Comparison of ENCODE assay signal across 10 mouse cellular contexts in genomic region chr19:6331178-6331577, GRCm38 (mm10). TPM values are rescaled to one million over a fixed set of nuclear protein-coding genes. Genes with fewer than 3 reads are reported as not detected.
A peak's percentile ranks its signal among the peaks of the same experiment; 100 is the strongest.
DNase-seq lines count a peak whose midpoint lies in the region; ATAC-seq and TF ChIP-seq lines count a peak whose summit lies in the region.
"Had no signal": no experiment of that assay in that cellular context is flagged by ENCODE, and none has a peak within 500 bp of the region (broad histone marks: within the 10 kb centered on the region; RNA-seq: fewer than 3 reads in every experiment).

No protein-coding gene starts in this region.

- no peak for DNase-seq in forebrain, embryonic 10.5 days (ENCODE audit: extremely low spot score, low spot score)
- no peak for DNase-seq in forebrain, postnatal 0 days
- DNase-seq in lung, embryonic 14.5 days, result no peak
- no peak for DNase-seq in lung, postnatal 10 days
- no peak for DNase-seq in layer of hippocampus, postnatal 10 days (ENCODE audit: low spot score in 2 of 2)

- H3K36me3 ChIP-seq in forebrain, embryonic 10.5 days (replicated peaks), result no peaks in the 10 kb centered on the region
- H3K36me3 ChIP-seq in forebrain, postnatal 0 days (ENCODE audit: insufficient read depth), result no peaks in the 10 kb centered on the region
- H3K36me3 ChIP-seq in lung, embryonic 14.5 days (ENCODE audit: insufficient read depth), result no peaks in the 10 kb centered on the region
- no peaks in the 10 kb centered on the region for H3K36me3 ChIP-seq in liver, embryonic 15.5 days (replicated peaks)
- no peaks in the 10 kb centered on the region for H3K36me3 ChIP-seq in kidney, embryonic 14.5 days (ENCODE audit: control insufficient read depth, insufficient read depth, low read length)
- H3K36me3 ChIP-seq: midbrain, embryonic 12.5 days had no signal

- TF ChIP-seq CTCF in forebrain, postnatal 0 days (IDR thresholded peaks at IDR 0.05; ENCODE audit: low read depth), result no peak
- TF ChIP-seq CTCF in lung, embryonic 14.5 days (IDR thresholded peaks at IDR 0.05; ENCODE audit: low read depth), result no peak
- TF ChIP-seq CTCF in bone marrow, adult 2 months (IDR thresholded peaks at IDR 0.05; ENCODE audit: control insufficient read depth, insufficient read depth, low read length), result no peak

- H3K9me3 ChIP-seq in forebrain, embryonic 10.5 days, result no peaks in the 10 kb centered on the region
- no peaks in the 10 kb centered on the region for H3K9me3 ChIP-seq in forebrain, postnatal 0 days (ENCODE audit: low read length)
- H3K9me3 ChIP-seq in lung, embryonic 14.5 days (ENCODE audit: low read depth, low read length), result no peaks in the 10 kb centered on the region
- H3K9me3 ChIP-seq in liver, embryonic 15.5 days (replicated peaks), result no peaks in the 10 kb centered on the region
- no peaks in the 10 kb centered on the region for H3K9me3 ChIP-seq in kidney, embryonic 14.5 days (ENCODE audit: control insufficient read depth, low read length)
- H3K9me3 ChIP-seq: forebrain, embryonic 13.5 days; midbrain, embryonic 12.5 days had no signal

- TF ChIP-seq POLR2A in bone marrow, adult 2 months (IDR thresholded peaks at IDR 0.05; ENCODE audit: borderline replicate concordance, control insufficient read depth, low read depth, low read length), result no peak

- H3K4me2 ChIP-seq in forebrain, postnatal 0 days (ENCODE audit: low read depth), result no peak overlapping the region
- H3K4me2 ChIP-seq in lung, embryonic 14.5 days, result peak overlapping the region; percentile 52
- H3K4me2 ChIP-seq in liver, embryonic 15.5 days, result peak overlapping the region; percentile 60
- H3K4me2 ChIP-seq in kidney, embryonic 14.5 days (replicated peaks; ENCODE audit: low read depth, low read length), result no peak overlapping the region; the same call in 1 of the 2 replicates

- H3K4me1 ChIP-seq in forebrain, embryonic 10.5 days, result peaks cover 24% of the 10 kb centered on the region
- H3K4me1 ChIP-seq in forebrain, postnatal 0 days (ENCODE audit: insufficient read depth), result peaks cover 3% of the 10 kb centered on the region; the same call in 1 of the 2 replicates
- H3K4me1 ChIP-seq in lung, embryonic 14.5 days (ENCODE audit: insufficient read depth), result peaks cover 3% of the 10 kb centered on the region
- H3K4me1 ChIP-seq in bone marrow, adult 2 months (ENCODE audit: control insufficient read depth, insufficient read depth, low read length), result peaks cover 2% of the 10 kb centered on the region; the same call in 1 of the 2 replicates
- H3K4me1 ChIP-seq in liver, embryonic 15.5 days (replicated peaks), result peaks cover 39% of the 10 kb centered on the region
- H3K4me1 ChIP-seq in kidney, embryonic 14.5 days (ENCODE audit: control insufficient read depth, insufficient read depth, low read length), result peaks cover 15% of the 10 kb centered on the region

- 74% methylated on average over 5 of the region's 5 CpGs for WGBS in forebrain, embryonic 10.5 days
- WGBS in forebrain, postnatal 0 days, result 61% methylated on average over 5 of the region's 5 CpGs
- WGBS in lung, embryonic 14.5 days, result 42% methylated on average over 5 of the region's 5 CpGs
- 2% methylated on average over 5 of the region's 5 CpGs for WGBS in bone marrow, adult 2 months
- WGBS in liver, embryonic 15.5 days (ENCODE audit: insufficient replicate concordance), result 12% methylated on average over 5 of the region's 5 CpGs
- 60% methylated on average over 5 of the region's 5 CpGs for WGBS in kidney, embryonic 14.5 days

- ATAC-seq in forebrain, postnatal 0 days, result no peak
- no peak for ATAC-seq in lung, embryonic 14.5 days (ENCODE audit: insufficient read depth)
- ATAC-seq in liver, embryonic 15.5 days (ENCODE audit: insufficient read depth), result no peak
- ATAC-seq in kidney, embryonic 14.5 days (ENCODE audit: low FRiP score, low TSS enrichment), result no peak
- ATAC-seq: forebrain, embryonic 13.5 days had no signal

- H3K27ac ChIP-seq in forebrain, embryonic 10.5 days, result no peak overlapping the region; the same call in 1 of the 2 replicates
- no peak overlapping the region for H3K27ac ChIP-seq in forebrain, postnatal 0 days (ENCODE audit: low read depth, low read length)
- no peak overlapping the region for H3K27ac ChIP-seq in lung, embryonic 14.5 days (ENCODE audit: low read depth)
- H3K27ac ChIP-seq in bone marrow, adult 2 months (ENCODE audit: control insufficient read depth, insufficient read depth, low read depth, low read length, poor library complexity), result peak overlapping the region; percentile 56; the same call in 1 of the 2 replicates
- H3K27ac ChIP-seq in liver, embryonic 15.5 days (replicated peaks), result no peak overlapping the region
- H3K27ac ChIP-seq in kidney, embryonic 14.5 days (ENCODE audit: low read depth, low read length), result no peak overlapping the region
- H3K27ac ChIP-seq: forebrain, embryonic 13.5 days; midbrain, embryonic 12.5 days had no signal

- H3K4me3 ChIP-seq in forebrain, embryonic 10.5 days, result peak overlapping the region; percentile 39; the same call in 1 of the 2 replicates
- H3K4me3 ChIP-seq in forebrain, postnatal 0 days (ENCODE audit: low read depth, low read length), result no peak overlapping the region
- no peak overlapping the region for H3K4me3 ChIP-seq in lung, embryonic 14.5 days (ENCODE audit: low read depth, low read length)
- no peak overlapping the region for H3K4me3 ChIP-seq in bone marrow, adult 2 months (replicated peaks; ENCODE audit: control insufficient read depth, low read depth, low read length)
- H3K4me3 ChIP-seq in liver, embryonic 15.5 days (replicated peaks), result peak overlapping the region; percentile 18
- H3K4me3 ChIP-seq in kidney, embryonic 14.5 days (ENCODE audit: low read length), result no peak overlapping the region
- H3K4me3 ChIP-seq: forebrain, embryonic 13.5 days; midbrain, embryonic 12.5 days had no signal

- H3K9ac ChIP-seq in forebrain, postnatal 0 days, result no peak overlapping the region
- H3K9ac ChIP-seq in lung, embryonic 14.5 days, result no peak overlapping the region; the same call in 1 of the 2 replicates
- H3K9ac ChIP-seq in liver, embryonic 15.5 days, result no peak overlapping the region; the same call in 1 of the 2 replicates
- H3K9ac ChIP-seq in kidney, embryonic 14.5 days (ENCODE audit: low read depth, low read length), result no peak overlapping the region
- H3K9ac ChIP-seq: midbrain, embryonic 12.5 days had no signal

- H3K27me3 ChIP-seq in forebrain, embryonic 10.5 days (ENCODE audit: poor library complexity, severe bottlenecking), result no peaks in the 10 kb centered on the region
- no peaks in the 10 kb centered on the region for H3K27me3 ChIP-seq in forebrain, postnatal 0 days (ENCODE audit: insufficient read depth, low read length)
- no peaks in the 10 kb centered on the region for H3K27me3 ChIP-seq in lung, embryonic 14.5 days (ENCODE audit: insufficient read depth, low read length)
- no peaks in the 10 kb centered on the region for H3K27me3 ChIP-seq in liver, embryonic 15.5 days
- H3K27me3 ChIP-seq in kidney, embryonic 14.5 days (ENCODE audit: control insufficient read depth, insufficient read depth, low read length), result no peaks in the 10 kb centered on the region
- H3K27me3 ChIP-seq: forebrain, embryonic 13.5 days had no signal

RNA-seq across cellular contexts. Expression of gene Men1, which starts 3.6 kb away (rescaled TPM):
- polyA plus RNA-seq in forebrain, embryonic 10.5 days (2016; fragmentation: Nextera tagmentation; extraction: Ambion mirVana), result 115 and 130 TPM in 2 replicates
- 60.5 and 64.3 TPM in 2 replicates for total RNA-seq in forebrain, postnatal 0 days (2014; rRNA removed)
- 58.3 and 60.9 TPM in 2 replicates for polyA plus RNA-seq in forebrain, postnatal 0 days (2015; fragmentation: Nextera tagmentation; extraction: Ambion mirVana)
- 60.3 and 68.6 TPM in 2 replicates for polyA plus RNA-seq in lung, embryonic 14.5 days (2014; fragmentation: Nextera tagmentation; extraction: Ambion mirVana)
- 17.7 and 33.1 TPM in 2 replicates for polyA plus RNA-seq in bone marrow, adult 2 months (2011; ENCODE audit: insufficient read depth, insufficient read length, low replicate concordance, missing spikeins)
- polyA plus RNA-seq in liver, embryonic 15.5 days (2015; fragmentation: Nextera tagmentation; extraction: Ambion mirVana), result 25.1 and 25.4 TPM in 2 replicates
- 10 to 100 TPM; 72.0 to 73.6 TPM for total RNA-seq in layer of hippocampus, postnatal 10 days (2021)
- polyA plus RNA-seq in kidney, embryonic 14.5 days (2014; fragmentation: Nextera tagmentation; extraction: Ambion mirVana), result 46.1 and 49.1 TPM in 2 replicates

RNA-seq across cellular contexts. Expression of gene Map4k2, which starts 9.8 kb away (rescaled TPM):
- 12.6 and 14.5 TPM in 2 replicates for polyA plus RNA-seq in forebrain, embryonic 10.5 days (2016; fragmentation: Nextera tagmentation; extraction: Ambion mirVana)
- 43.0 and 55.8 TPM in 2 replicates for total RNA-seq in forebrain, postnatal 0 days (2014; rRNA removed)
- polyA plus RNA-seq in forebrain, postnatal 0 days (2015; fragmentation: Nextera tagmentation; extraction: Ambion mirVana), result 6.7 and 9.7 TPM in 2 replicates
- 13.4 and 22.2 TPM in 2 replicates for polyA plus RNA-seq in lung, embryonic 14.5 days (2014; fragmentation: Nextera tagmentation; extraction: Ambion mirVana)
- 128 and 324 TPM in 2 replicates for polyA plus RNA-seq in bone marrow, adult 2 months (2011; ENCODE audit: insufficient read depth, insufficient read length, low replicate concordance, missing spikeins)
- 7.7 and 9.1 TPM in 2 replicates for polyA plus RNA-seq in liver, embryonic 15.5 days (2015; fragmentation: Nextera tagmentation; extraction: Ambion mirVana)
- 10 to 100 TPM; 79.3 to 86.2 TPM for total RNA-seq in layer of hippocampus, postnatal 10 days (2021)
- polyA plus RNA-seq in kidney, embryonic 14.5 days (2014; fragmentation: Nextera tagmentation; extraction: Ambion mirVana), result 12.5 and 12.8 TPM in 2 replicates

RNA-seq across cellular contexts. Expression of gene Cdc42bpg, which starts 24.9 kb away (rescaled TPM):
- polyA plus RNA-seq in forebrain, embryonic 10.5 days (2016; fragmentation: Nextera tagmentation; extraction: Ambion mirVana), result 0.23 and 0.24 TPM in 2 replicates
- total RNA-seq in forebrain, postnatal 0 days (2014; rRNA removed), result 3.1 and 4.7 TPM in 2 replicates
- polyA plus RNA-seq in forebrain, postnatal 0 days (2015; fragmentation: Nextera tagmentation; extraction: Ambion mirVana), result 0.11 and 0.23 TPM in 2 replicates
- polyA plus RNA-seq in lung, embryonic 14.5 days (2014; fragmentation: Nextera tagmentation; extraction: Ambion mirVana), result 0.82 and 1.2 TPM in 2 replicates
- 7.2 and 13.6 TPM in 2 replicates for polyA plus RNA-seq in bone marrow, adult 2 months (2011; ENCODE audit: insufficient read depth, insufficient read length, low replicate concordance, missing spikeins)
- polyA plus RNA-seq in liver, embryonic 15.5 days (2015; fragmentation: Nextera tagmentation; extraction: Ambion mirVana), result 0.21 and 0.38 TPM in 2 replicates
- 1 to 10 TPM; 5.0 TPM for total RNA-seq in layer of hippocampus, postnatal 10 days (2021)
- 0.89 and 2.0 TPM in 2 replicates for polyA plus RNA-seq in kidney, embryonic 14.5 days (2014; fragmentation: Nextera tagmentation; extraction: Ambion mirVana)

RNA-seq across cellular contexts. Expression of gene Sf1, which starts 32.3 kb away (rescaled TPM):
- 201 TPM in 2 replicates for polyA plus RNA-seq in forebrain, embryonic 10.5 days (2016; fragmentation: Nextera tagmentation; extraction: Ambion mirVana)
- total RNA-seq in forebrain, postnatal 0 days (2014; rRNA removed), result 70.0 and 113 TPM in 2 replicates
- 89.7 and 102 TPM in 2 replicates for polyA plus RNA-seq in forebrain, postnatal 0 days (2015; fragmentation: Nextera tagmentation; extraction: Ambion mirVana)
- 177 and 200 TPM in 2 replicates for polyA plus RNA-seq in lung, embryonic 14.5 days (2014; fragmentation: Nextera tagmentation; extraction: Ambion mirVana)
- polyA plus RNA-seq in bone marrow, adult 2 months (2011; ENCODE audit: insufficient read depth, insufficient read length, low replicate concordance, missing spikeins), result 120 and 184 TPM in 2 replicates
- polyA plus RNA-seq in liver, embryonic 15.5 days (2015; fragmentation: Nextera tagmentation; extraction: Ambion mirVana), result 64.3 and 68.8 TPM in 2 replicates
- 100 to 1,000 TPM; 190 to 194 TPM for total RNA-seq in layer of hippocampus, postnatal 10 days (2021)
- polyA plus RNA-seq in kidney, embryonic 14.5 days (2014; fragmentation: Nextera tagmentation; extraction: Ambion mirVana), result 127 and 183 TPM in 2 replicates

RNA-seq across cellular contexts. Expression of gene Pygm, which starts 53.0 kb away (rescaled TPM):
- 0.83 and 2.0 TPM in 2 replicates for polyA plus RNA-seq in forebrain, embryonic 10.5 days (2016; fragmentation: Nextera tagmentation; extraction: Ambion mirVana)
- 6.2 and 8.8 TPM in 2 replicates for total RNA-seq in forebrain, postnatal 0 days (2014; rRNA removed)
- 4.7 and 7.6 TPM in 2 replicates for polyA plus RNA-seq in forebrain, postnatal 0 days (2015; fragmentation: Nextera tagmentation; extraction: Ambion mirVana)
- 6.1 and 9.3 TPM in 2 replicates for polyA plus RNA-seq in lung, embryonic 14.5 days (2014; fragmentation: Nextera tagmentation; extraction: Ambion mirVana)
- polyA plus RNA-seq in bone marrow, adult 2 months (2011; ENCODE audit: insufficient read depth, insufficient read length, low replicate concordance, missing spikeins), result 3.7 and 4.3 TPM in 2 replicates
- 6.4 and 9.2 TPM in 2 replicates for polyA plus RNA-seq in liver, embryonic 15.5 days (2015; fragmentation: Nextera tagmentation; extraction: Ambion mirVana)
- 10 to 100 TPM; 16.2 to 17.4 TPM for total RNA-seq in layer of hippocampus, postnatal 10 days (2021)
- 15.7 and 16.4 TPM in 2 replicates for polyA plus RNA-seq in kidney, embryonic 14.5 days (2014; fragmentation: Nextera tagmentation; extraction: Ambion mirVana)

Comparison
In these comparisons a context has a peak if more than half of its experiments do, and no peak if none do; other contexts are left out.
1. H3K4me3 ChIP-seq: peak in forebrain, embryonic 10.5 days (single experiment) and liver, embryonic 15.5 days (single experiment); none in forebrain, postnatal 0 days (single experiment), lung, embryonic 14.5 days (single experiment), bone marrow, adult 2 months (single experiment) and kidney, embryonic 14.5 days (single experiment).
2. H3K4me2 ChIP-seq: peak in lung, embryonic 14.5 days (single experiment) and liver, embryonic 15.5 days (single experiment); none in forebrain, postnatal 0 days (single experiment) and kidney, embryonic 14.5 days (single experiment).